Mouse (Mus musculus) stomach, postnatal 0 days (tissue): ENCODE measurements at regions not wholly inside any gene's neighbourhood (a gene's known extent, or its start where the extent isn't known, plus 50 kb on each side); places are given as distances from the start of the nearest gene placed in this dataset.

Source experiments
- CTCF ChIP-seq: IDR thresholded peaks from 2 replicates; pipeline ENCODE4 v1.5.1; 2016; ENCODE audit warnings: antibody characterized with exemption, low read depth, mild to moderate bottlenecking, moderate library complexity
- EP300 ChIP-seq: optimal IDR thresholded peaks from 2 replicates; pipeline ENCODE3; 2016; ENCODE audit warnings: antibody characterized with exemption

DNA sequence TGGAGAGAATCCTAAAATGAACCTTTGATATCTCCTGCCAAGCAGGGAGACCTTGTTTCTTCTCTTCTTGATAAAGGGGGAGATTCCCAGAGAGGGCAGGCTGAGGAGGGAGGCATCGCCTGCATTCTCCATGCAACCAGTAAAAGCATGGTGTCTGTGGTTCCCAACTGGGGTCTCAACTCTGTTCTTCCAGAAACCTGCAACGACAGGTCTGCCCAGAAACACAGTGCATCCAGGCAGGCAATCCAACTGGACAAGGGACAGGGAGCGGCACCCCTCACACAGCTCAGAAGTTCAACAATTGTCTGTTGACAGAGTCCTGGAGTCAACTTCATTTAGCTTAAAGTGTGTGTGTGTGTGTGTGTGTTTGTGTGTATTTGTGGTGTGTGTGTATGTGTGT lies 75.0 kb upstream of the Lrpprc start:
- no peak for TF ChIP-seq CTCF
- no peak for TF ChIP-seq EP300
